Mouse (Mus musculus): ENCODE measurements at regions not wholly inside any gene's neighbourhood (a gene's known extent, or its start where the extent isn't known, plus 50 kb on each side); places are given as distances from the start of the nearest gene placed in this dataset.

DNA sequence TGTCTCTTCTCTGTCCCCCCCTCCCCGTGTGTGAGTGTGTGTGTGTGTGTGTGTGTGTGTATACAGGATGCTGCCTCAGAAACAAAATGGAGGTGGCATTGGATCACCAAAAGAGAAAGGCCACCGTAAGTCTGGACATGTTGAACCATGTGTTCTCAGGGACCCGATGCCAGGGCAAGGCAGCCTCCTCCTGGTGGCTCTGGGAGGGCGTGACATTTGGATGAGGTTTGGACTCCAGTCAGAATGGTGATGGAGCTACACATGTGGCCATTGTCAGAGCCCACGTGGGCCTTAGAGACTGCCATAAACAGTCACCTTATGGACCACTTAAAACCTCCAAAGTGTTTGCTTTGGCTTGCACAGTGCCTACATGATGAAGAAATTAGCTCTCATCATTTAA, 80.0 kb downstream of the Efnb1 start:
- DNase-seq (ENCODE audit: low read depth), result no peak

DNA sequence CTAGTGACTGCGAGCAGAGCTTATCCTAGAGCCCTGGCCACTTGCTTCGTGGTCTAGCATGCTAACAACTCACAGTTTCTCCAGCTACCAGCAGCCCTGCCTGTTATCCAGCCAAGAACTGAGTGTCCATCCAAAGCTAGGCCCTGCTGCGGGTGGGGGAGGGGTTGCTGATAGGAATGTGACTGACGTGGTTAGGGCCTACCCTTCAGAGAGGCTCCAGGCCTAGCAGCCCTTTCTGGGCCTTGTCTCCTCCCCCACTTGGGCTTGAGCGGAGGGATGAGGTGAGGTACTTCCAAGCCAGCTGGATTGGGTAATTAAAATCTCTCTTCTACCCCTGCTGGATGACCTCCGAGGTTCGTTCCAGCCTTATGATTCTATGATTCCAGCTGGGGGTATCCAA, 79.2 kb downstream of the Efnb1 start:
- DNase-seq (ENCODE audit: low read depth), result no peak

DNA sequence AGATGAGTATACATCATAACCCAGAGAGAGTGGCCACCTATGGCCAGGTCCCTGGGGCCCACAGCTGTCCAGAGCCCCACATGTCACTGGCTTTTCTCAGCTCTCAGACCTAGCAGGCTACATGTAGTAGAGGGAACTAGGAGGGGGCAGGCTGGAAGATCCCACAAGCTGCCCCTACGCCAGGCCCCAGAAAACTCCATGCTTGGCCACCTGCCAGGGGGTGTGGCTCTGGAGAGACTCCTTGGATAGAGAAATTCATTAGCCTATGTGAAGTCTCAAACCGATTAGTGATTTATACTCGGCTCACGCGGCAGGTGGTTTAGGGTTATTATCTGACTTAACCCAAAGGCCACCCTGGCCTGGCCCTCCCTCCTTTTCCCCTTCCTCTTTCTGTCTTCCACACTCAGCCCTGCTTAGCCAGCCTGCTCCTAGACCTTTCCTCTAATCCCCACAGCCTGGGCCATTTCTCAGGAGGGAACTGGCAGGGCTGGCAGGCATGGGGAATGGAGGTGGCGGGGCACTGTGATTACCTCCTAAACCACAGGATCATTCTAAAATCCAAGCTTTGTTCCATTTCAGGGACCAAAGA, 77.7 kb downstream of the Efnb1 start:
- no peak for DNase-seq (ENCODE audit: low read depth)

DNA sequence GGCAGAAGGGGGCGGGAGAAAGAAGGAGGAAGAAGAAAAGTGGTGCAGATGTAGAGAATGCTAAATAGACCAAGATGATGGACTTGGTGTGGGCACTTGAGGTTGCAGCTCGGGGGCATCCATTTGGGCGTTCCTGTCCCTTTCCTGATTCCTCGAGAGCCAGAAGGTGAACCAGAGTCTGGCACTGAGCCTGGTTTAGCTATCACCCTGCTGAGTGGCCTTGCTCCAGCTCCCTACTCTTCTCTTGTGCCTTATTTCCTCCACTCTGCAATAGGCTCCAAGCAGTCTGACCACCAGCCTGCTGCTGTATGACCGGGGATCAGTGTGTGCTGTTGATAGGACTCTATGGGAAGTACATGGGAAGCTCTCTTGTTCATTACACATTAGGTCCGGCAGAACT, 68.1 kb downstream of the Efnb1 start:
- no peak for DNase-seq (ENCODE audit: low read depth)

DNA sequence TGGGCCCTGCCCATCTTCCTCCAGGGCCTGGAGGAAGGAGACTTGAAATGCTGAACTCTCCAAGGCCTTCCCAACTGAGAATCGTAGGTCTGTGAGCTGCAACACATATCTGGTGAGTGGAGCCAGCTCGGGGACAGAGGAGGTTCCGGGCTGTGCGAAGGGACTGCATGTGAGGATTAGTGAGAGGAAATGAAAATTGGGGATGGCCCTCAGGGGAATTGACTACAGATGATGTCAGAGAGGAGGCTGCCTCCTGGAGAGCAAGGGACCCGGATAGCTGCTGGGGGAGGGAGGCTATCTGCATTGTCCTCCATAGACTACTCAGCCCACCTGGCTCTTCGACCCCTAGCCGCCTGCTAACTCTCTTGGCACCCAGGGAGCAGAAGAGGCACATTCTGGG, 65.2 kb downstream of the Efnb1 start:
- no peak for DNase-seq (ENCODE audit: low read depth)

DNA sequence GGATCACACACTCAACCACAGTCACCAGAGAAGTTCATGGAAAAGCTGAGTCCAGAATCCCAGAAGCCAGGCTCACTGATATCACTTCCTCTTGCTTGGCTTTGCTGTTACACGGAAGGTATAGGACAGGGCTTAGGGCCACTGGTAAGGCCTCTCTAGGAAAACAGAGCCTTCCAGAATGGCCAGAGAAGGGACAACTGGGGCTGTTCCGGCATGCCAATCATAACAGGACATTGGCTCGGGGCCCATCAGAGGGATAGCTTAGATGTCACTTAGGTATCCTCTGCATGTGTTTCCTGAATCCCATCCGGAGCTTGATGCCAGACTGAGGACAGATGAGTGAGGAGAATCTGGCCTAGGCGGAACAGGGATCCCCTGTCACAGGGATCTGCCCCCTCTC, 63.7 kb downstream of the Efnb1 start:
- no peak for DNase-seq (ENCODE audit: low read depth)

DNA sequence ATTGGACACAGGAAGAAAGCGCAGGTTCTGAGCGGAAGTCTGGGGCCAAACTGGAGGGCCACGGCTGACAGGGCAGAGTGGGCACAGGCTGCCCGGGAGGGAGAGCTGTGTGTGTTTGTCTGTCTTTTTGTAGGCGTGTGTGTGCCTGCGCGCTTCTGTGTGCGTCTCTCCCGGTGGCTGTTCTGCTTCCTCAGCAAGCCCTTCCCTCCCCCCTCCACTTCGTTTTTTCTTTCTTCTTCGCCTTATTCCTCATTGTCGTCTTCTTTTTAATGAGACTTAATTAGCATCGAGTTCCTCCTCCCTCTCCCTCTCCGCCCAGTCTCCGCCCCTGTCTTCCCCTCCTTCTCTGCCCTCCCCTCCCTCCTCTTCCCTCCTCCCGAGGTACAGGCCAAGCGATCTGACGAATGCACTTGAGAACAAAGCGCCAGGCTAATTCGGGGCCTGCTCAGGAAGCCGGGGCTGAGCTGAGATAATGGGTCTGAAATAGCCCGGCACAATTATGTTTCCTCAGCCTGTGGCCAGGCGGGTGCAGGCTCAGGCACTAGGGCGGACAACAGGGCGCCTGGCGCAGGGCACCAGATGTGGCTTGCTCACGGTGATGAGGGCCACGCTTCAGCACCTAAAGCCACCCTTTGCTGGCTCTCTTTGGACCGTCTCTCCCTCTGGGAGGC, 63.2 kb downstream of the Efnb1 start:
- DNase-seq (ENCODE audit: low read depth), result no peak

Measured in fibroblast of lung, adult 2 months (primary cell).